Mouse (Mus musculus) liver, embryonic 15.5 days (tissue): ENCODE results near the gene Prr12. TPM values are rescaled to one million over a fixed set of nuclear protein-coding genes. Genes with fewer than 3 reads are reported as not detected.

ENCODE experiments used
- ATAC-seq: fragments of 200-750 bp; cut with Nextera tagmentation; 2 replicates; pipeline ENCODE4 v1.8.0; 2017; ENCODE audit warnings: moderate number of reproducible peaks, mild to moderate bottlenecking, moderate library complexity; ENCODE audit not compliant: insufficient read depth
- H3K27ac ChIP-seq: fragments of 300-500 bp; sonication (generic); replicated peaks from 2 replicates; pipeline ENCODE4 v1.5.1; 2015; ENCODE audit warnings: mild to moderate bottlenecking, inconsistent platforms
- H3K27me3 ChIP-seq: fragments of 300-500 bp; sonication (generic); 2 replicates; pipeline ENCODE4 v1.6.1; 2015; ENCODE audit warnings: mild to moderate bottlenecking, inconsistent platforms
- H3K36me3 ChIP-seq: fragments of 300-500 bp; sonication (generic); replicated peaks from 2 replicates; pipeline ENCODE4 v1.6.1; 2015; ENCODE audit warnings: moderate library complexity, mild to moderate bottlenecking, inconsistent platforms
- H3K4me1 ChIP-seq: fragments of 300-500 bp; sonication (generic); replicated peaks from 2 replicates; pipeline ENCODE4 v1.6.1; 2015; ENCODE audit warnings: inconsistent platforms
- H3K4me2 ChIP-seq: fragments of 300-500 bp; sonication (generic); 2 replicates; pipeline ENCODE4 v1.6.1; 2015; ENCODE audit warnings: moderate library complexity, mild to moderate bottlenecking, inconsistent platforms
- H3K4me3 ChIP-seq: fragments of 300-500 bp; sonication (generic); replicated peaks from 2 replicates; pipeline ENCODE4 v1.5.1; 2015; ENCODE audit warnings: mild to moderate bottlenecking, inconsistent platforms
- H3K9ac ChIP-seq: fragments of 300-500 bp; sonication (generic); 2 replicates; pipeline ENCODE4 v1.6.1; 2015; ENCODE audit warnings: moderate library complexity, mild to moderate bottlenecking, inconsistent platforms
- H3K9me3 ChIP-seq: fragments of 300-500 bp; sonication (generic); replicated peaks from 2 replicates; pipeline ENCODE4 v1.6.1; 2016; ENCODE audit warnings: inconsistent platforms
- WGBS: fragments of 180-500 bp; shearing (Covaris S2); methylation state at CpG from one replicate; pipeline ENCODE4 v1.1.7; 2015; ENCODE audit warnings: mixed read lengths; ENCODE audit not compliant: insufficient replicate concordance; 5-methylcytosine and 5-hydroxymethylcytosine counted together
- polyA plus RNA-seq: library from polyadenylated mRNA; unstranded; fragments of >200 nt; fragmentation: Nextera tagmentation; extraction: Ambion mirVana; gene quantifications from 2 replicates; pipeline ENCODE4 v1.2.1, GENCODE M21; 2015

The Prr12 gene
- polyA plus RNA-seq, 1 experiment from 2014 or later: 2.1 TPM

DNA sequence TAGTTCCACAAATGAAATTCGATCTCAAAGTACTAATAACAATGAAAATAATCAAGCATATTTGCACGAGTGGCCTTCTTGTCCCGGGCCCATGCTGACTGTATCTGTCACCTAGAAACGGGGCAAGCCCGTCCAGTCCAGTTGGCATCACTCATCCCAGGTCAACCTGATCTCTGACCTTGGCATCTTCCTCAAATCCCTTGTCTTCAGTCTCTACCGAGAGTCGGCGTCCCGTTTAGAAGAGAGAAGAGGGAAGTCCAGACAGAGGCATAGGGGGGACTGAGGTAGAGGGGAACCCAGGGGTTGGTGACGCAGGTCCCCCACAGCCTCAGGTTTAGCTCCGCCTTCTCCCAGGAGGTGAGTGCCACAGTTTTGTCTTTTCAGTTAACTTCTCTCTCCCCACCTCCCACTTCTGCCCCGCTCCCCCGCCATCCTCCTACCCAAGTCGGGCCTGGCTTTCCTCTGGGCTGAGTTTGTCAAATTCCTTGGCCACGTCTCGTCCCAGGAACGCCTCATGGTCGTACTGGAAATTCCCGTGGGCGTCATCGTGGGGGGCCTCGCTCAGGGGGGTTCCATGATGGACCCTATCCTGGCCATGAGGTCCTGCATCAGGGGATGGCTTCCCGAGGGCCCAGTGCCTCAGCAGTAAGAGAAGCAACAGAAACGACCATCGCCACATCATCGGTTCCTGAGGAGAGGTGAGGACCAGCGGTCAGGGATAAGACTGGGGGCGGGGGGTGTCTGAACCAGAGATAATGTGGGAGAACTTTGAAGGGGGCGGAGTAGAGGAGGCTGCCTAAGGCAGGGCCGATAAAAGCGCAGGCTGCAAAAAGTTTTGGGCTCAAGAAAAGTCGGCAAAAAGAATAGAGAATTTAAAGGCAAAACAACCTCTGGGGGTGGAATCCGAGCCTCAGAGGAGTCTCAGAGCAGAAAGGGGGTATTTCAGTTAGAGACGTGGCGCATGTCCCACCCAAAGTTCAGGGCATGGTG lies 38.6 kb upstream of the Prr12 start:
- WGBS: 18% methylated on average over 35 of the region's 35 CpGs
- H3K9ac ChIP-seq: peak overlapping the region; percentile 7; the same call in 1 of the 2 replicates
- peak overlapping the region; percentile 73 for H3K4me2 ChIP-seq
- no peaks in the 10 kb centered on the region for H3K36me3 ChIP-seq
- no peaks in the 10 kb centered on the region; the same call in 1 of the 2 replicates for H3K27me3 ChIP-seq
- H3K9me3 ChIP-seq: no peaks in the 10 kb centered on the region
- H3K4me1 ChIP-seq: peaks cover 40% of the 10 kb centered on the region
- H3K27ac ChIP-seq: peak overlapping the region; percentile 41
- H3K4me3 ChIP-seq: peak overlapping the region; percentile 44
- ATAC-seq: 0 out of 2 replicates have a peak, but pooled peaks have one; percentile 53

DNA sequence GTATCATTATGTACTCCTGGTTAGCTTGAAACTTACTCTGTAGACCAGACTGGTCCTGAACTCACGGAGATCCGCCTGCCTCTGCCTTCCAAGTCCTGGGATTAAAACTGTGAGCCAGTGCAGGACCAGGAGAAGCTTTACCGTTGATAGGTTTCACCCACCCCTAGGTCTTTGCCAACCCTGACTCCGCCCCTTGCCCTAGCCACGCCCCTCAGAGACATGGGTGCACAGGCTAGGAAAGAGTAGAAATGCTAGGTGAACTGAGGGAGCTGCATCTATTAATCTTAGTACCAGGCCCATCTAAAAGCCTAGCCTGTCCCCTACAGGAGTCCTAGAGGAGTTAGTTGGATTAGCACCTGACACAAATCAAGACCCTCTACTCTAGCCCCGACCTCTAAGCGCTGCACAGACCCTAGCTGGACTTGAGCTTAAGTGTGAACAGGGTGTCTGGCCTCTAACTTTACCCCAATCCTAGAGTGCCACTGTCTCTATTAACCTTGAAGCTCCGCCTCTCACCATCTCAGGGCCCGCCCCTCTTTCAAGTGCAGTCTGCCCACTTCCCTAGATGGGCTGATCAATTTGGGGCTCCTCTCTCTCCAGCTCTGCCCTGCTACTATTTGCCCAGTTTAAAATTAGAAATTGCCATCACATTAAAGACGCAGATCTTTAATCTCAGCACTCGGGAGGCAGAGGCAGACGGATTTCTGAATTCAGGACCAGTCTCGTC lies 37.7 kb upstream of the Prr12 start:
- WGBS: 49% methylated on average over 13 of the region's 13 CpGs
- H3K36me3 ChIP-seq: no peaks in the 10 kb centered on the region
- no peak for ATAC-seq
- no peak overlapping the region; the same call in 1 of the 2 replicates for H3K4me3 ChIP-seq
- H3K27ac ChIP-seq: no peak overlapping the region
- no peaks in the 10 kb centered on the region for H3K9me3 ChIP-seq
- no peaks in the 10 kb centered on the region; the same call in 1 of the 2 replicates for H3K27me3 ChIP-seq
- peaks cover 40% of the 10 kb centered on the region for H3K4me1 ChIP-seq
- H3K9ac ChIP-seq: no peak overlapping the region
- peak overlapping the region; percentile 73; the same call in 1 of the 2 replicates for H3K4me2 ChIP-seq

DNA sequence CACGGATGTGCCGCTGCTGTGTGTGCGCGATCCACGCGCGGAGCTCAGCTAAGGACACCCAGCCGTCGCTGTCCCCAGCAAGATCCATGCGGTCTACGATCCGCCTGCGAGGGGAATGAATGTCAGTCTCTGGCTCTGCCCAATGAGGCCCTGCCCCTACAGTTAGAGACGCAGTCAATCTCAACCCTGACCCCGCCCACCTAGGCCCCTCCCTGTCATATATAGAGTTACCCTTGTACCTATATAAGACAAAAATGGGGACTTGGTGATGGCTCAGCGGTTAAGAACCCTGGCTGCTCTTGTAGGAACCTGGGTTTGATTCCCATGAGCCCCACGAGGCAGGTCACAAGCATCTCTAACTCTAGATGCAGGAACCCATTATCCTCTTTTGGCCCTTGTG lies 35.9 kb upstream of the Prr12 start:
- Histone ChIP-seq H3K4me3 (no peak overlapping the region), H3K36me3 (no peaks in the 10 kb centered on the region), H3K9me3 (no peaks in the 10 kb centered on the region), H3K4me2 (no peak overlapping the region), H3K27ac (no peak overlapping the region), H3K4me1 (peaks cover 36% of the 10 kb centered on the region), H3K9ac (no peak overlapping the region), H3K27me3 (no peaks in the 10 kb centered on the region)
- no peak for ATAC-seq
- 85% methylated on average over 17 of the region's 17 CpGs for WGBS

DNA sequence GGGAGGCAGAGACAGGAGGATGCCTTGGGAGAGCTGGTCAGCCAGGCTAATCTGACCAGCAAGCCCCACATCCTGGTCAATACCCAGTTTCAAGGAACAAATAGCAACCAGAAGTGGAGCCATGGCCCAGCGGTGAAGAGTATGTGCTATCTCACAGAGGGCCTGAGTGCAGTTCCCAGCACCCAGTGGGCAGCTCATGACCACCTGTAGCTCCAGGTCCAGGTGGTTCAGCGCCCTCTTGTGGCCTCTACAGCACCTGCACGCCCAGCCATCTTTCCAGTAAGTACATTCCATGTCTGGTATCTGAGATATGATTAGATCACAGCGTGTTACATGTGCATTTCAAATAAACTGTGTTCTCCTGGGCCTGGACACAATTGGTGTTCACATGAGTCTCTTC lies 33.4 kb upstream of the Prr12 start:
- Histone ChIP-seq H3K4me3 (no peak overlapping the region), H3K9me3 (no peaks in the 10 kb centered on the region), H3K36me3 (no peaks in the 10 kb centered on the region), H3K27me3 (no peaks in the 10 kb centered on the region), H3K27ac (no peak overlapping the region), H3K9ac (no peak overlapping the region), H3K4me1 (peaks cover 31% of the 10 kb centered on the region), H3K4me2 (no peak overlapping the region)
- 58% methylated on average over 4 of the region's 4 CpGs for WGBS
- ATAC-seq: no peak

DNA sequence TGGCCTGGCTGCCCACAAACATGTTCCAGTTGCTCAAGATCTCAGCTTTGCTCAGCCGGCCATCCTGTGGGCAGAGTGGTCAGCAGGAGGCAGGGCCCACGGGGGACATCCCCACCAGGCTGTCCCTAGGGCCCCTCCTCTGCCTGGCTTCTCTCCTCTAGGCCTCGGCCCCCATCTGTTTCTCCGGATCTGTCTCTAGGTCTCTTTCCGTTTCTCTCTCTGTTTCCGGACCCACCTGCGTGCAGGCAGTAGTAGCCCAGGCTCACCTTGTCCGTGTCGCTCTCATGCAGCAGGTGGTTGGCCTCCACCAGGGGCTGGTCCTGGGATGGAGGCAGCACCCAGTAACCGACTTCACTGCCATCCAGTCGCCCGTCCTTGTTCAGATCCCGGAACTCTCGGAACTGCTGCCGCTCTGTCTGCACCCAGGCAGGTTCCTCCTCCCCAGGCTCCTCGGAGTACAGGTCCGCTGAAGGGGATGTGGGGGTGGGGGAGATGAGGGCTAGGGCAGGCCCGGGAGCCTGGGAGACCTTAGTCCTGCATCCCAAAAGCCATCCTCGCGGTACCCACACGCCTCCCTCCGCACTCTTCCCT lies 30.7 kb upstream of the Prr12 start:
- Histone ChIP-seq H3K4me2 (peak overlapping the region; percentile 64), H3K36me3 (no peaks in the 10 kb centered on the region), H3K27me3 (no peaks in the 10 kb centered on the region), H3K4me3 (peak overlapping the region; percentile 35), H3K27ac (peak overlapping the region; percentile 66; the same call in 1 of the 2 replicates), H3K4me1 (peaks cover 27% of the 10 kb centered on the region), H3K9me3 (no peaks in the 10 kb centered on the region), H3K9ac (no peak overlapping the region; the same call in 1 of the 2 replicates)
- 39% methylated on average over 22 of the region's 22 CpGs for WGBS
- no peak for ATAC-seq

DNA sequence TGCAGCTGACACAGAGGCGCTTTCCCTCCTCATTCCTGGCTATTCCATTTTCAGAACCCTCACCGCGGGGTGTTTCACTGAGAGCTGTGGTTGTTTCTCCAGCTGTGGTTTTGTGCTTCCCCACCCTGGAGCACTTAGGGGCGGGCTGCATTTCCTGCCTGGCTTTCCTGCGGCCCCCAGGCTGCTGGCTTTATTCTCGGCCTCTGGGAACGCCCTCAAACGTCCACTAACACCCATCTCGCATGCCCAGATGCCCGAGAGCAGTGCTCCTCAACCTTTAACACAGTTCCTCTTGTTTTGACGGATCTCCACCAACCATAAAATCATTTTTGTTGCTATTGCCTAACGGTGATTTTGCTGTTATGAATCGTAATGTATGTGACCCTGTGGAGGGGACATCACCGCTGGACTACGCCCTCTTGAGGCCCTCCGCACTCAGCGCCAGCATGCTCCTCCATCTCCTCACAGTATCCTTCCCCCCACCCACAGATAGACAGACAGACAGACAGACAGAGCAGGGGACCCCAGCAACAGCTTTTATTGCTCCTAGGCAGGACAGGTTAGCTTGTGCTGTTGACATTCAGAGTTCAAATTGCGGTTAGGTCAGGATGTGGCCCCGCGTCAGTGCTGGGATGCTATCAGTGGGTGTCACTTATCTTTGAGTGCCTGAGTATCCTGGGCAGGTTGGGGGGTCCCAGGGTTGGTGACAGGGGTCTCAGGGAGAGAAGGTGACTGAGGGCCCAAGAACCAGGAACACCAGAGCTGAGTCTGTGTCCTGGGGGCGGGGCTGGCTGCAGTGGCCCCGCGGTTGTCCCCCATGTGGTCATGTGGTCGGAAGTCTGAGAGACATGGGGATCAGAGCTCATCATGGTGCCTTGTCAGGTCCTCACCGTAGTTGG lies 30.0 kb upstream of the Prr12 start:
- WGBS: 12% methylated on average over 25 of the region's 25 CpGs
- Histone ChIP-seq H3K27ac (peak overlapping the region; percentile 66), H3K4me3 (peak overlapping the region; percentile 35), H3K9me3 (no peaks in the 10 kb centered on the region), H3K36me3 (peaks cover 3% of the 10 kb centered on the region; the same call in 1 of the 2 replicates), H3K9ac (peak overlapping the region; percentile 39; the same call in 1 of the 2 replicates), H3K4me1 (peaks cover 29% of the 10 kb centered on the region), H3K4me2 (peak overlapping the region; percentile 64), H3K27me3 (no peaks in the 10 kb centered on the region)
- ATAC-seq: no peak

DNA sequence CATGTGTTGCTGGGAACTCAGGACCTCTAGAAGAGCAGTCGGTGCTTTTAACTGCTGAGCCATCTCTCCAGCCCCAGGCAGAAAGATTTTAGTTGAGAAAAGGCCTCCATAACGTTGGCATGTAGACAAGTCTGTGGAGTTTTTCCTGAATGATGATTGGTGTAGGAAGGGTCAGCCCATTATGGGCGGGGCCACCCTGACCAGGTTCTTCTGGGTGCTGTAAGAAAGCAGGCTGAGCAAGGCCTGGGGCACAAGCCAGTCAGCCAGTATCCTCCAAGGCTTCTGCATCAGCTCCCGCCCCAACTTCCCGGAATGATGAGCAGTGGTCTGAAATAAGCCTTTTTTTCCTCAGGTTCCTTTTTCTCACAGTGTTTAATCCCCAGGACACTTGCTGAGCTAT lies 28.3 kb upstream of the Prr12 start:
- 54% methylated on average over 5 of the region's 5 CpGs for WGBS
- Histone ChIP-seq H3K9me3 (no peaks in the 10 kb centered on the region), H3K9ac (no peak overlapping the region), H3K27ac (no peak overlapping the region), H3K4me3 (no peak overlapping the region), H3K4me2 (no peak overlapping the region), H3K4me1 (peaks cover 32% of the 10 kb centered on the region), H3K27me3 (no peaks in the 10 kb centered on the region), H3K36me3 (peaks cover 19% of the 10 kb centered on the region)
- ATAC-seq: no peak

DNA sequence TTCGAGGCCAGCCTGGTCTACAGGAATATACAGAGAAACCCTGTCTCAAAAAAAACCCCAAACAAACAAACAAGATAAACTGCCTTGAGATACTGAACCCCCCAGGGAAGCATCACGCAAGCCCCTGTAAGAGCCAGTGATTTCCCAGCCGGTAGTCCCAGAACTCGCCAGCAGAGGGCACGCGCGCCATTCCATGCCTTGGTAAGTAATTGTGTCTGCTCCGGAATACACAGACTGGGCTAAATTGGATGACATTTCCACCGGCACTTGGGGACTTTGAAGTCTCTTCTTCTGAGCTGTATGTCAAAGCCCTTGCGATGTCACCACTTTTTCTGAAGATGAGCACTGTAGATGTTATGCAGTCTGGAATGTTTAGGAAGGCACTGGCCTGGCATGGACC lies 27.2 kb upstream of the Prr12 start:
- Histone ChIP-seq H3K36me3 (peaks cover 29% of the 10 kb centered on the region), H3K9me3 (no peaks in the 10 kb centered on the region), H3K27ac (no peak overlapping the region), H3K27me3 (no peaks in the 10 kb centered on the region), H3K9ac (no peak overlapping the region), H3K4me2 (0 out of 2 replicates have a peak overlapping the region, but pooled peaks have one; percentile 9), H3K4me1 (peaks cover 44% of the 10 kb centered on the region), H3K4me3 (no peak overlapping the region)
- WGBS: under 1% methylated on average over 10 of the region's 10 CpGs
- ATAC-seq: no peak

DNA sequence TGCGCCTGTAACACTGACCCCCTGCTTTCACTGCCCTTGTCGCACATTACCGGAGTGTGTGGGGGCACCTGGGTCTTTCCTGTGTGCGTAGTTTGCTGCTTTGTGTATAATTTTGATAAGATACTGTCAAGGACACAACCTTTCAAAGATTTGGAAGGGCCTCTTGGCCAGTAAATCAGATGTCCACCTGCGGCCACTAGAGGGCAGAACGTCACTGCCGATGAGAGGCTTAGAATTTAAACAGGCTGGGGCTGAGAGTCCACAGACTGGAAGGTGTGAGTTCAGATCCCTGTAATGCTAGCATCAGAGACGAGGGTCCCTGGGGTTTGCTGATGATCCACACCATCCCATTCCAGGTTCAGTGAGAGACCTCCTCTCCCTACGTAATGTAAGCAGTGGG lies 25.8 kb upstream of the Prr12 start:
- Histone ChIP-seq H3K4me1 (peaks cover 49% of the 10 kb centered on the region), H3K4me3 (no peak overlapping the region), H3K27ac (no peak overlapping the region), H3K9me3 (no peaks in the 10 kb centered on the region), H3K4me2 (no peak overlapping the region), H3K9ac (no peak overlapping the region), H3K27me3 (no peaks in the 10 kb centered on the region), H3K36me3 (peaks cover 37% of the 10 kb centered on the region)
- 22% methylated on average over 9 of the region's 9 CpGs for WGBS
- ATAC-seq: no peak

DNA sequence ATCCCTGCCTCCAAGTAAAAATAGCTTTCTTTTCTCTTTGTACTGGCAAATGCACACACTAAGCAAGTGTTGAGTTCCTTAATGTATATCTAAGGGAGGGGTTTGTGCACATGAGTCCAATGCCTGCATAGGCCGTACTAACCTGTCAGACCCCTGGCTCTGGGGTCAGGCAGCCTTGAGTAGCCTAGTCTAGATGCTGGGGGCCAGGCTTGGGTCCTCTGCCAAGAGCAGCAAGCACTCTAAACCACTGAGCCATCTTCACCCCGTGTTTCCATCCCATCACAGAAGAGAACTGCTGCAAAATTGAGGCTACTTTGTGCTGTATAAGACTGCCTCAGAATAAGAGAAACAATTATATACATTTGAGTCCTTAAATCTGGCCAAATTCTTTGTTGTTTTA lies 25.1 kb upstream of the Prr12 start:
- no peaks in the 10 kb centered on the region for H3K9me3 ChIP-seq
- no peak for ATAC-seq
- no peak overlapping the region for H3K4me3 ChIP-seq
- peaks cover 48% of the 10 kb centered on the region for H3K4me1 ChIP-seq
- no peak overlapping the region for H3K27ac ChIP-seq
- no peak overlapping the region for H3K9ac ChIP-seq
- peaks cover 41% of the 10 kb centered on the region for H3K36me3 ChIP-seq
- no peak overlapping the region for H3K4me2 ChIP-seq
- 81% methylated on average over 2 of the region's 2 CpGs for WGBS
- no peaks in the 10 kb centered on the region for H3K27me3 ChIP-seq
